20 mouse cellular contexts compared by ENCODE assay signal in genomic region chr2:32665853-32666252, GRCm38 (mm10). TPM values are rescaled to one million over a fixed set of nuclear protein-coding genes. Genes with fewer than 3 reads are reported as not detected.
DNase-seq lines count a peak whose midpoint lies in the region; ATAC-seq and TF ChIP-seq lines count a peak whose summit lies in the region.
"Had no signal": no experiment of that assay in that cellular context is flagged by ENCODE, and none has a peak within 500 bp of the region (broad histone marks: within the 10 kb centered on the region; RNA-seq: fewer than 3 reads in every experiment).

No protein-coding gene starts in this region.

- H3K4me3 ChIP-seq in heart, adult 2 months: no peak overlapping the region
- H3K4me3 ChIP-seq in intestine, embryonic 14.5 days (ENCODE audit: low read depth, low read length): no peak overlapping the region
- no peak overlapping the region for H3K4me3 ChIP-seq in intestine, postnatal 0 days (ENCODE audit: low read depth, low read length)
- no peak overlapping the region for H3K4me3 ChIP-seq in midbrain, embryonic 10.5 days
- no peak overlapping the region for H3K4me3 ChIP-seq in midbrain, postnatal 0 days (ENCODE audit: low read depth, low read length)
- H3K4me3 ChIP-seq: embryonic facial prominence, embryonic 15.5 days; hindbrain, embryonic 15.5 days; limb, embryonic 13.5 days had no signal

- no peak for TF ChIP-seq POLR2A in heart, adult 2 months (IDR thresholded peaks at IDR 0.05; ENCODE audit: insufficient read depth, low read depth, low read length)

- peak overlapping the region; percentile 44 for H3K27ac ChIP-seq in heart, adult 2 months
- H3K27ac ChIP-seq in intestine, embryonic 14.5 days (ENCODE audit: low read depth): peak overlapping the region; percentile 34; the same call in 1 of the 2 replicates
- H3K27ac ChIP-seq in intestine, postnatal 0 days (ENCODE audit: low read depth, low read length): no peak overlapping the region
- H3K27ac ChIP-seq in midbrain, embryonic 10.5 days (replicated peaks): peak overlapping the region; percentile 7; the same call in 1 of the 2 replicates
- no peak overlapping the region for H3K27ac ChIP-seq in midbrain, postnatal 0 days (ENCODE audit: low read depth, low read length)
- H3K27ac ChIP-seq: embryonic facial prominence, embryonic 15.5 days; hindbrain, embryonic 15.5 days; limb, embryonic 13.5 days had no signal

- no peak for ATAC-seq in intestine, embryonic 14.5 days (replicated peaks; ENCODE audit: low FRiP score, low TSS enrichment, low read depth)
- ATAC-seq in intestine, postnatal 0 days: no peak
- ATAC-seq in midbrain, postnatal 0 days (ENCODE audit: low FRiP score): no peak
- ATAC-seq: activated CD4-positive, CD25-positive, alpha-beta regulatory T cell, adult 4 months; midbrain, embryonic 16.5 days; Patski had no signal

- H3K36me3 ChIP-seq in heart, adult 2 months (ENCODE audit: control insufficient read depth, insufficient read depth, low read length): peaks cover 16% of the 10 kb centered on the region
- H3K36me3 ChIP-seq in intestine, embryonic 14.5 days (ENCODE audit: control insufficient read depth, insufficient read depth, low read length): no peaks in the 10 kb centered on the region
- H3K36me3 ChIP-seq in intestine, postnatal 0 days (ENCODE audit: control insufficient read depth, insufficient read depth): peaks cover 8% of the 10 kb centered on the region; the same call in 1 of the 2 replicates
- H3K36me3 ChIP-seq in midbrain, embryonic 10.5 days: no peaks in the 10 kb centered on the region
- no peaks in the 10 kb centered on the region for H3K36me3 ChIP-seq in midbrain, postnatal 0 days (ENCODE audit: insufficient read depth, low read length)
- H3K36me3 ChIP-seq: hindbrain, embryonic 15.5 days; limb, embryonic 13.5 days had no signal

- H3K9ac ChIP-seq in heart, adult 2 months (ENCODE audit: low read depth, low read length): no peak overlapping the region
- no peak overlapping the region for H3K9ac ChIP-seq in intestine, embryonic 14.5 days (ENCODE audit: low read length)
- no peak overlapping the region for H3K9ac ChIP-seq in intestine, postnatal 0 days (ENCODE audit: low read depth, low read length)
- no peak overlapping the region for H3K9ac ChIP-seq in midbrain, postnatal 0 days (replicated peaks; ENCODE audit: low read length, poor library complexity, severe bottlenecking)
- H3K9ac ChIP-seq: embryonic facial prominence, embryonic 15.5 days; hindbrain, embryonic 15.5 days; limb, embryonic 13.5 days had no signal

- no peak for DNase-seq in heart, adult 2 months
- DNase-seq in heart, adult 9 months (ENCODE audit: low spot score in 2 of 2): no peak
- no peak for DNase-seq in intestine, embryonic 14.5 days (ENCODE audit: low spot score)
- DNase-seq in midbrain, embryonic 10.5 days (ENCODE audit: low spot score): no peak
- no peak for DNase-seq in midbrain, postnatal 0 days (ENCODE audit: low spot score)
- no peak for DNase-seq in urinary bladder, postnatal 14 days (ENCODE audit: low spot score)
- no peak for DNase-seq in urinary bladder, postnatal 10 days (ENCODE audit: low spot score)
- DNase-seq: adrenal gland, postnatal 36 days; cerebellum, adult 8-10 months; gastrocnemius, postnatal 36 days; kidney, adult 8-10 months; thymus, postnatal 4 days had no signal

- WGBS in heart, adult 2 months: 48% methylated on average over 6 of the region's 6 CpGs
- WGBS in intestine, embryonic 14.5 days: 77% methylated on average over 6 of the region's 6 CpGs
- WGBS in intestine, postnatal 0 days: 52% methylated on average over 6 of the region's 6 CpGs
- 86% methylated on average over 6 of the region's 6 CpGs for WGBS in midbrain, embryonic 10.5 days
- 83% methylated on average over 6 of the region's 6 CpGs for WGBS in midbrain, postnatal 0 days

- peaks cover 21% of the 10 kb centered on the region for H3K4me1 ChIP-seq in heart, adult 2 months (ENCODE audit: control insufficient read depth, insufficient read depth, low read length)
- peaks cover 7% of the 10 kb centered on the region for H3K4me1 ChIP-seq in intestine, embryonic 14.5 days (replicated peaks; ENCODE audit: control insufficient read depth, insufficient read depth, low read length)
- H3K4me1 ChIP-seq in intestine, postnatal 0 days (replicated peaks; ENCODE audit: control insufficient read depth, insufficient read depth, low read length): no peaks in the 10 kb centered on the region
- peaks cover 38% of the 10 kb centered on the region for H3K4me1 ChIP-seq in midbrain, embryonic 10.5 days
- H3K4me1 ChIP-seq in midbrain, postnatal 0 days (ENCODE audit: insufficient read depth, low read length): no peaks in the 10 kb centered on the region

- H3K4me2 ChIP-seq in intestine, embryonic 14.5 days (ENCODE audit: low read length): no peak overlapping the region
- no peak overlapping the region for H3K4me2 ChIP-seq in intestine, postnatal 0 days (replicated peaks; ENCODE audit: low read depth)
- no peak overlapping the region for H3K4me2 ChIP-seq in midbrain, postnatal 0 days (ENCODE audit: low read depth, low read length, poor library complexity, severe bottlenecking)
- H3K4me2 ChIP-seq: embryonic facial prominence, embryonic 15.5 days; hindbrain, embryonic 15.5 days; limb, embryonic 13.5 days had no signal

- H3K27me3 ChIP-seq in heart, adult 2 months (ENCODE audit: control insufficient read depth, insufficient read depth, low read length): no peaks in the 10 kb centered on the region
- no peaks in the 10 kb centered on the region for H3K27me3 ChIP-seq in intestine, embryonic 14.5 days (replicated peaks; ENCODE audit: control insufficient read depth, insufficient read depth, low read length)
- no peaks in the 10 kb centered on the region for H3K27me3 ChIP-seq in intestine, postnatal 0 days (replicated peaks; ENCODE audit: control insufficient read depth, insufficient read depth, low read length)
- no peaks in the 10 kb centered on the region for H3K27me3 ChIP-seq in midbrain, embryonic 10.5 days (ENCODE audit: low read depth, poor library complexity, severe bottlenecking)
- H3K27me3 ChIP-seq in midbrain, postnatal 0 days (ENCODE audit: insufficient read depth, low read length): no peaks in the 10 kb centered on the region
- H3K27me3 ChIP-seq: embryonic facial prominence, embryonic 15.5 days; hindbrain, embryonic 15.5 days; limb, embryonic 13.5 days; megakaryocyte, embryonic 14.5 days; Patski had no signal

- no peaks in the 10 kb centered on the region for H3K79me2 ChIP-seq in heart, adult 2 months (replicated peaks; ENCODE audit: control insufficient read depth, insufficient read depth, low read length)

- H3K9me3 ChIP-seq in intestine, embryonic 14.5 days (ENCODE audit: control insufficient read depth, low read length): no peaks in the 10 kb centered on the region
- no peaks in the 10 kb centered on the region for H3K9me3 ChIP-seq in intestine, postnatal 0 days (ENCODE audit: control insufficient read depth)
- H3K9me3 ChIP-seq in midbrain, embryonic 10.5 days (replicated peaks): no peaks in the 10 kb centered on the region
- no peaks in the 10 kb centered on the region for H3K9me3 ChIP-seq in midbrain, postnatal 0 days (ENCODE audit: low read length)
- H3K9me3 ChIP-seq: embryonic facial prominence, embryonic 15.5 days; hindbrain, embryonic 15.5 days; limb, embryonic 13.5 days; megakaryocyte, embryonic 14.5 days had no signal

- no peak for TF ChIP-seq EP300 in heart, adult 2 months (IDR thresholded peaks at IDR 0.05; ENCODE audit: insufficient read depth, low read depth, low read length)

- intact Hi-C loops in heart, adult 2 months (cut with DNase I): no loop called here

- TF ChIP-seq CTCF in heart, adult 2 months (IDR thresholded peaks at IDR 0.05): no peak
- no peak for TF ChIP-seq CTCF in intestine, postnatal 0 days (IDR thresholded peaks at IDR 0.05; ENCODE audit: low read depth)
- TF ChIP-seq CTCF in midbrain, postnatal 0 days (IDR thresholded peaks at IDR 0.05): no peak

RNA-seq across cellular contexts. Expression of gene Eng, which starts 19.5 kb away (rescaled TPM):
- 100 to 1,000 TPM; 113 to 122 TPM for total RNA-seq in heart, adult 2 months (2021)
- 230 and 239 TPM in 2 replicates for polyA plus RNA-seq in heart, adult 2 months (2012; rRNA removed)
- polyA plus RNA-seq in intestine, embryonic 14.5 days (2014; fragmentation: Nextera tagmentation; extraction: Ambion mirVana): 59.5 and 61.4 TPM in 2 replicates
- polyA plus RNA-seq in intestine, postnatal 0 days (2015; fragmentation: Nextera tagmentation; extraction: Ambion mirVana): 32.2 and 34.1 TPM in 2 replicates
- polyA plus RNA-seq in midbrain, embryonic 10.5 days (2016; fragmentation: Nextera tagmentation; extraction: Ambion mirVana): 25.6 and 29.2 TPM in 2 replicates
- total RNA-seq in midbrain, postnatal 0 days (2014; rRNA removed): 16.7 and 20.0 TPM in 2 replicates
- 20.3 and 21.3 TPM in 2 replicates for polyA plus RNA-seq in midbrain, postnatal 0 days (2015; fragmentation: Nextera tagmentation; extraction: Ambion mirVana)
- polyA plus RNA-seq: activated CD4-positive, CD25-positive, alpha-beta regulatory T cell, adult 4 months had no signal

RNA-seq across cellular contexts. Expression of gene Fpgs, which starts 38.1 kb away (rescaled TPM):
- 1 to 10 TPM; 4.6 to 5.7 TPM for total RNA-seq in heart, adult 2 months (2021)
- polyA plus RNA-seq in heart, adult 2 months (2012; rRNA removed): 17.8 and 18.0 TPM in 2 replicates
- 32.9 and 35.6 TPM in 2 replicates for polyA plus RNA-seq in intestine, embryonic 14.5 days (2014; fragmentation: Nextera tagmentation; extraction: Ambion mirVana)
- 12.4 and 15.2 TPM in 2 replicates for polyA plus RNA-seq in intestine, postnatal 0 days (2015; fragmentation: Nextera tagmentation; extraction: Ambion mirVana)
- polyA plus RNA-seq in midbrain, embryonic 10.5 days (2016; fragmentation: Nextera tagmentation; extraction: Ambion mirVana): 25.6 and 27.9 TPM in 2 replicates
- total RNA-seq in midbrain, postnatal 0 days (2014; rRNA removed): 24.6 and 25.9 TPM in 2 replicates
- 25.1 and 29.6 TPM in 2 replicates for polyA plus RNA-seq in midbrain, postnatal 0 days (2015; fragmentation: Nextera tagmentation; extraction: Ambion mirVana)

RNA-seq across cellular contexts. Expression of gene Ak1, which starts 44.3 kb away (rescaled TPM):
- total RNA-seq in heart, adult 2 months (2021): 100 to 1,000 TPM; 606 to 670 TPM
- polyA plus RNA-seq in heart, adult 2 months (2012; rRNA removed): 584 and 623 TPM in 2 replicates
- polyA plus RNA-seq in intestine, embryonic 14.5 days (2014; fragmentation: Nextera tagmentation; extraction: Ambion mirVana): 22.8 and 24.6 TPM in 2 replicates
- 10.5 and 12.1 TPM in 2 replicates for polyA plus RNA-seq in intestine, postnatal 0 days (2015; fragmentation: Nextera tagmentation; extraction: Ambion mirVana)
- polyA plus RNA-seq in midbrain, embryonic 10.5 days (2016; fragmentation: Nextera tagmentation; extraction: Ambion mirVana): 26.4 and 30.3 TPM in 2 replicates
- 99.6 and 107 TPM in 2 replicates for total RNA-seq in midbrain, postnatal 0 days (2014; rRNA removed)
- polyA plus RNA-seq in midbrain, postnatal 0 days (2015; fragmentation: Nextera tagmentation; extraction: Ambion mirVana): 114 and 133 TPM in 2 replicates

RNA-seq across cellular contexts. Expression of gene Cdk9, which starts 47.0 kb away (rescaled TPM):
- total RNA-seq in heart, adult 2 months (2021): 10 to 100 TPM; 21.0 to 25.3 TPM
- 42.3 and 49.3 TPM in 2 replicates for polyA plus RNA-seq in heart, adult 2 months (2012; rRNA removed)
- 83.8 and 85.2 TPM in 2 replicates for polyA plus RNA-seq in intestine, embryonic 14.5 days (2014; fragmentation: Nextera tagmentation; extraction: Ambion mirVana)
- polyA plus RNA-seq in intestine, postnatal 0 days (2015; fragmentation: Nextera tagmentation; extraction: Ambion mirVana): 54.0 and 62.2 TPM in 2 replicates
- polyA plus RNA-seq in midbrain, embryonic 10.5 days (2016; fragmentation: Nextera tagmentation; extraction: Ambion mirVana): 119 and 132 TPM in 2 replicates
- total RNA-seq in midbrain, postnatal 0 days (2014; rRNA removed): 88.1 and 92.4 TPM in 2 replicates
- polyA plus RNA-seq in midbrain, postnatal 0 days (2015; fragmentation: Nextera tagmentation; extraction: Ambion mirVana): 58.2 and 59.4 TPM in 2 replicates

RNA-seq across cellular contexts. Expression of gene Sh2d3c, which starts 55.0 kb away (rescaled TPM):
- 10 to 100 TPM; 27.1 to 28.9 TPM for total RNA-seq in heart, adult 2 months (2021)
- 38.7 and 52.8 TPM in 2 replicates for polyA plus RNA-seq in heart, adult 2 months (2012; rRNA removed)
- 32.5 and 32.7 TPM in 2 replicates for polyA plus RNA-seq in intestine, embryonic 14.5 days (2014; fragmentation: Nextera tagmentation; extraction: Ambion mirVana)
- polyA plus RNA-seq in intestine, postnatal 0 days (2015; fragmentation: Nextera tagmentation; extraction: Ambion mirVana): 11.2 and 11.7 TPM in 2 replicates
- polyA plus RNA-seq in midbrain, embryonic 10.5 days (2016; fragmentation: Nextera tagmentation; extraction: Ambion mirVana): 26.7 and 33.6 TPM in 2 replicates
- 43.7 and 46.2 TPM in 2 replicates for total RNA-seq in midbrain, postnatal 0 days (2014; rRNA removed)
- 54.4 and 54.6 TPM in 2 replicates for polyA plus RNA-seq in midbrain, postnatal 0 days (2015; fragmentation: Nextera tagmentation; extraction: Ambion mirVana)

Comparison
In these comparisons a context has a peak if more than half of its experiments do, and no peak if none do; other contexts are left out.
1. H3K27ac ChIP-seq: peak in heart, adult 2 months (single experiment), intestine, embryonic 14.5 days (single experiment) and midbrain, embryonic 10.5 days (single experiment); none in intestine, postnatal 0 days (single experiment) and midbrain, postnatal 0 days (single experiment).